Mouse (Mus musculus) ES-E14 (cell line): ENCODE data around the gene G3bp1.

ENCODE experiments used
- CHD2 ChIP-seq: IDR thresholded peaks from 2 replicates; pipeline ENCODE4 v1.6.1; 2014; ENCODE audit warnings: mild to moderate bottlenecking, low read depth, low read length, inconsistent platforms
- HCFC1 ChIP-seq: IDR thresholded peaks from 2 replicates; pipeline ENCODE4 v1.6.1; 2012; ENCODE audit warnings: low read length, inconsistent platforms, borderline replicate concordance; ENCODE audit not compliant: insufficient read depth
- MAFK ChIP-seq: IDR thresholded peaks from 2 replicates; pipeline ENCODE4 v1.6.1; 2014; ENCODE audit warnings: mild to moderate bottlenecking, low read depth, low read length, inconsistent platforms; ENCODE audit not compliant: insufficient read depth
- ZC3H11A ChIP-seq: IDR thresholded peaks from 2 replicates; pipeline ENCODE4 v1.6.1; 2012; ENCODE audit warnings: low read depth, mild to moderate bottlenecking, inconsistent platforms, low read length, borderline replicate concordance
- ZNF384 ChIP-seq: IDR thresholded peaks from 2 replicates; pipeline ENCODE4 v1.6.1; 2012; ENCODE audit warnings: low read depth, low read length, inconsistent platforms

- TF ChIP-seq CHD2 (no peak), ZC3H11A (no peak), ZNF384 (no peak), MAFK (no peak), HCFC1 (no peak)
Measured at GRCm38 (mm10) chr11:55464707-55465106, 4.8 kb upstream of the G3bp1 start.
